Comparison of ENCODE assay signal across 8 mouse cellular contexts in the genomic region with DNA sequence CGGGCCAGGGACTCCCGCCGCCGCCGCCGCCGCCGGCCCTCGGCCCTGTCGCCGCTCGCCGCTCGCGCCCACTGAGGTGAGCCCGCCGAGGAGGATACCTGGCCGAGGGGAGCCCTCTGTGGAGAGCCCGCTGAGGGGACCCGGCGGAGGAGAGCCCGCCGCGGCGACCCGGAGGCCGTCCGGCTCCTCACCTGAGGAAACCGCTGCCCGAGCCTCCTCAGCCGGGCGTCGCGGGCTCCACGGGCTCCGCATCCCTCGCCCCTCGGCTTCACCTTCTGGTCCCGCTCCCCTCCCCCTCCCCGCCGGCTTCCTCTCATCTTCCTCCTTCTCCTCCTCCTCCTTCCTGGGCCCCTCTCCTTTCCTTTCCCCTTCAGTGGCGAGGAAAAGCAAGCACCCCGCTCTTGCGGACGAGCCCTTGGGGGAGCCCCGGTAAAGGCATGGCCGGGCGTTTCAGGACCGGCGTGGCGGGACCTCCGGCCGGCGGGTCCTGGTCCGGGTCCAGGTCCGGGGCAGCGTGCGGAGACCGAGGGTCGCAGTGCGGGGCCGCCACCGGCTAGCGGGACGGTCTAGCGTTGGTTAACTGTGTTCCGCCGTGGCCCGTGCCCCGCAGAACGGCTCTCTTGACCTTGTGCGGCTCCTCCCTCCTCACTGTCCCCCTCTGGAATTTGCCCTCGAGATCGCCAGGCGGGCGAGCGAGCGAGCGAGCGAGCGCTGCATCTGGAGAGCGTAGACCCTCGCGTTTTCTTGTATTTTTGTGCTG. TPM values are rescaled to one million over a fixed set of nuclear protein-coding genes. Genes with fewer than 3 reads are reported as not detected.
A peak's percentile ranks its signal among the peaks of the same experiment; 100 is the strongest.
DNase-seq lines count a peak whose midpoint lies in the region; ATAC-seq lines count a peak whose summit lies in the region.

No protein-coding gene starts in this region.

- no peaks in the 10 kb centered on the region for H3K27me3 ChIP-seq in heart, embryonic 11.5 days (ENCODE audit: control insufficient read depth, insufficient read depth, low read length)
- no peaks in the 10 kb centered on the region for H3K27me3 ChIP-seq in kidney, embryonic 15.5 days
- peaks cover 71% of the 10 kb centered on the region for H3K27me3 ChIP-seq in liver, embryonic 15.5 days
- no peaks in the 10 kb centered on the region for H3K27me3 ChIP-seq in neural tube, embryonic 12.5 days (replicated peaks)

- DNase-seq in B cell, adult 2 months = peak; percentile 47 to 56
- DNase-seq in embryo, embryonic 11 days = peak; percentile 81
- peak; percentile 18 to 49 for DNase-seq in thymus, postnatal 10 days (ENCODE audit: low spot score in 2 of 2)

- H3K4me2 ChIP-seq in heart, embryonic 11.5 days = peak overlapping the region; percentile 74
- peak overlapping the region; percentile 81 for H3K4me2 ChIP-seq in kidney, embryonic 15.5 days
- peak overlapping the region; percentile 60 for H3K4me2 ChIP-seq in liver, embryonic 15.5 days
- peak overlapping the region; percentile 83 for H3K4me2 ChIP-seq in neural tube, embryonic 12.5 days (replicated peaks)

- under 1% methylated on average over 63 of the region's 84 CpGs for WGBS in heart, embryonic 11.5 days (ENCODE audit: insufficient replicate concordance)
- under 1% methylated on average over 83 of the region's 84 CpGs for WGBS in kidney, embryonic 15.5 days
- under 1% methylated on average over 79 of the region's 84 CpGs for WGBS in liver, embryonic 15.5 days (ENCODE audit: insufficient replicate concordance)
- WGBS in neural tube, embryonic 12.5 days = under 1% methylated on average over 83 of the region's 84 CpGs

- peak; percentile 26 for ATAC-seq in activated CD4-positive, CD25-positive, alpha-beta regulatory T cell, adult 4 months
- peak; percentile 56 for ATAC-seq in heart, embryonic 11.5 days (replicated peaks; ENCODE audit: insufficient number of reproducible peaks, low FRiP score, low TSS enrichment)
- peak; percentile 65 for ATAC-seq in kidney, embryonic 15.5 days (replicated peaks; ENCODE audit: low FRiP score)
- ATAC-seq in liver, embryonic 15.5 days (ENCODE audit: insufficient read depth) = peak; percentile 1
- ATAC-seq in neural tube, embryonic 12.5 days (ENCODE audit: low FRiP score, low read depth) = peak; percentile 49

- H3K36me3 ChIP-seq in heart, embryonic 11.5 days (ENCODE audit: control insufficient read depth, insufficient read depth, low read length) = no peaks in the 10 kb centered on the region; the same call in 1 of the 2 replicates
- H3K36me3 ChIP-seq in kidney, embryonic 15.5 days = peaks cover 22% of the 10 kb centered on the region
- H3K36me3 ChIP-seq in liver, embryonic 15.5 days (replicated peaks) = peaks cover 4% of the 10 kb centered on the region; the same call in 1 of the 2 replicates
- H3K36me3 ChIP-seq in neural tube, embryonic 12.5 days = 0 out of 2 replicates have a peak, but pooled peaks cover 1% of the 10 kb centered on the region

- H3K9ac ChIP-seq in heart, embryonic 11.5 days (ENCODE audit: low read depth, low read length) = peak overlapping the region; percentile 93
- H3K9ac ChIP-seq in kidney, embryonic 15.5 days = peak overlapping the region; percentile 92
- peak overlapping the region; percentile 47 for H3K9ac ChIP-seq in liver, embryonic 15.5 days
- H3K9ac ChIP-seq in neural tube, embryonic 12.5 days = peak overlapping the region; percentile 99

- H3K4me3 ChIP-seq in heart, embryonic 11.5 days (ENCODE audit: low read depth, low read length) = peak overlapping the region; percentile 91
- H3K4me3 ChIP-seq in kidney, embryonic 15.5 days (replicated peaks) = peak overlapping the region; percentile 88
- peak overlapping the region; percentile 64 for H3K4me3 ChIP-seq in liver, embryonic 15.5 days (replicated peaks)
- H3K4me3 ChIP-seq in neural tube, embryonic 12.5 days = peak overlapping the region; percentile 96

- H3K4me1 ChIP-seq in heart, embryonic 11.5 days (ENCODE audit: control insufficient read depth, insufficient read depth, low read length) = peaks cover 7% of the 10 kb centered on the region
- H3K4me1 ChIP-seq in kidney, embryonic 15.5 days = peaks cover 18% of the 10 kb centered on the region
- H3K4me1 ChIP-seq in liver, embryonic 15.5 days (replicated peaks) = peaks cover 8% of the 10 kb centered on the region
- H3K4me1 ChIP-seq in neural tube, embryonic 12.5 days = peaks cover 8% of the 10 kb centered on the region

- no peaks in the 10 kb centered on the region for H3K9me3 ChIP-seq in heart, embryonic 11.5 days (replicated peaks; ENCODE audit: control insufficient read depth, low read length)
- no peaks in the 10 kb centered on the region for H3K9me3 ChIP-seq in kidney, embryonic 15.5 days (replicated peaks)
- no peaks in the 10 kb centered on the region for H3K9me3 ChIP-seq in liver, embryonic 15.5 days (replicated peaks)
- no peaks in the 10 kb centered on the region for H3K9me3 ChIP-seq in neural tube, embryonic 12.5 days

- peak overlapping the region; percentile 96 for H3K27ac ChIP-seq in heart, embryonic 11.5 days (ENCODE audit: low read depth, low read length)
- H3K27ac ChIP-seq in kidney, embryonic 15.5 days = peak overlapping the region; percentile 93
- peak overlapping the region; percentile 80 for H3K27ac ChIP-seq in liver, embryonic 15.5 days (replicated peaks)
- H3K27ac ChIP-seq in neural tube, embryonic 12.5 days = peak overlapping the region; percentile 84

RNA-seq across cellular contexts. Expression of a gene that starts 1.1 kb away (rescaled TPM):
- polyA plus RNA-seq in activated CD4-positive, CD25-positive, alpha-beta regulatory T cell, adult 4 months (2017; shearing (Covaris generic)) = 1 to 10 TPM; 6.2 to 6.6 TPM
- 55.6 and 58.0 TPM in 2 replicates for polyA plus RNA-seq in heart, embryonic 11.5 days (2014; fragmentation: Nextera tagmentation; extraction: Ambion mirVana)
- polyA plus RNA-seq in kidney, embryonic 15.5 days (2015; fragmentation: Nextera tagmentation; extraction: Ambion mirVana) = 18.5 and 20.9 TPM in 2 replicates
- 18.7 and 19.0 TPM in 2 replicates for polyA plus RNA-seq in liver, embryonic 15.5 days (2015; fragmentation: Nextera tagmentation; extraction: Ambion mirVana)
- polyA plus RNA-seq in neural tube, embryonic 12.5 days (2016; fragmentation: Nextera tagmentation; extraction: Ambion mirVana) = 46.2 and 46.3 TPM in 2 replicates

Comparison
In these comparisons a context has a peak if more than half of its experiments do, and no peak if none do; other contexts are left out.
1. Peak in every context shown above with its lines: DNase-seq, ATAC-seq, H3K4me3 ChIP-seq and H3K27ac ChIP-seq.
2. ATAC-seq: peak in every context shown above with its lines; median percentile 65 in kidney, embryonic 15.5 days; 56 in heart, embryonic 11.5 days; 49 in neural tube, embryonic 12.5 days; 26 in activated CD4-positive, CD25-positive, alpha-beta regulatory T cell, adult 4 months; 1 in liver, embryonic 15.5 days.
3. H3K9ac ChIP-seq: peak in every context shown above with its lines; median percentile 99 in neural tube, embryonic 12.5 days; 93 in heart, embryonic 11.5 days; 92 in kidney, embryonic 15.5 days; 47 in liver, embryonic 15.5 days.